Mouse (Mus musculus): ENCODE results near the gene Fgfr1op. TPM values are rescaled to one million over a fixed set of nuclear protein-coding genes. Genes with fewer than 3 reads are reported as not detected.
"Not testable (repeated sequence)": the region's sequence is repeated elsewhere in the genome, so short reads cannot be mapped to it uniquely, and the experiment has no call there.

Fgfr1op gene
- 31.4 and 32.0 TPM in 2 replicates for polyA plus RNA-seq (2015; fragmentation: Nextera tagmentation; extraction: Ambion mirVana)

DNA sequence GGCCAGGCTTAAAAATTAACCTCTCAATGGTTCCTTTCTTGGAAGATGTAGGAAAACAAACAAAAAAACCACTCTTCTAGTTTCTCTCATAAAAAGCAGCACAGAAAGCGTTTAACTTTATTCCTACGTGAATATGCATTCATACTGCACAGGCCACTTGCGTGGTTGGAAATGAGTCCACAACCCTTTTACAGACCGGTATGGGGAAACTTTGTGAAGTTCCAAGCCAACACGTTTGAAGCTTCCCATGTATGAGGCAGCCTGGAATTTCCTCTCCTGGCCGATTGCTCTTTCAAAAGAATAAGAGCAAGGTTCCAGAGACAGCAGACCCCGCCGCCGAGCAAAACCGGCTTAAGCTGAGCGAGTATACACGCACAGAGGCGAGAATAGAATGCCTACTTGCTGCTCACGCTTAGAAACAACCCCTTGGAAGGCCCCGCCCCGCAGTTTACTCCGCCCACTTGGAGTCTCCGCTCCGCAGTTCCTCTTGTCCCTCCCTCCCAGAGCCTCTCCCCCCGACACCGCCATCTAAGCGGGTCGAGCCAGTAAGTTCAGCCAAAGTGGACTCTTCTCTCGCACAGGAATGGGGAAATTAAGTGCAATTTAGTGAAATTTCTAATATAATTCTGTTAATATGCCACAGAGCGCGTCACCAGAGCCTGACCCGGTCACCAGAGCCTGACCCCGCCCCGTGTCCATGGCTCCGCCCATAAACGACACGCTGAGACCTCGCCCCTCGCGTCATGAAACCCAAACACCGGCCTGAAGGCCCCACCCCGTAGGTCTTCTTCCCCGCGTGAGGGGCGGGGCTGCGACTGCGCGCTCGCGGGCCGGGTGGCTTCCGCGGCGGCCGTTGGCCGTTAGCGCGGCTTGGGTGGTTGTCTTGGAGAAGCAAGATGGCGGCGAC lies at the start of gene Fgfr1op:
Gene Fgfr1op, plus strand, starts transcription at position 801 of the 907 bp plus-strand sequence.
- ATAC-seq, result peak; percentile 98
- H3K27ac ChIP-seq (ENCODE audit: low read depth, low read length); H3K9me3 ChIP-seq (ENCODE audit: control insufficient read depth, low read length); H3K36me3 ChIP-seq (ENCODE audit: control insufficient read depth, insufficient read depth, low read length); H3K4me1 ChIP-seq (ENCODE audit: control insufficient read depth, insufficient read depth, low read depth, low read length); H3K27me3 ChIP-seq (replicated peaks; ENCODE audit: control insufficient read depth, insufficient read depth, low read length): not testable (repeated sequence)
- Histone ChIP-seq H3K4me3 (ENCODE audit: low read length) (peak within 1 kb of the TSS; percentile 43), H3K4me2 (ENCODE audit: low read length) (peak within 1 kb of the TSS; percentile 43), H3K9ac (ENCODE audit: low read depth, low read length) (peak within 1 kb of the TSS; percentile 49)
- under 1% methylated on average over 12 of the region's 55 CpGs for WGBS

DNA sequence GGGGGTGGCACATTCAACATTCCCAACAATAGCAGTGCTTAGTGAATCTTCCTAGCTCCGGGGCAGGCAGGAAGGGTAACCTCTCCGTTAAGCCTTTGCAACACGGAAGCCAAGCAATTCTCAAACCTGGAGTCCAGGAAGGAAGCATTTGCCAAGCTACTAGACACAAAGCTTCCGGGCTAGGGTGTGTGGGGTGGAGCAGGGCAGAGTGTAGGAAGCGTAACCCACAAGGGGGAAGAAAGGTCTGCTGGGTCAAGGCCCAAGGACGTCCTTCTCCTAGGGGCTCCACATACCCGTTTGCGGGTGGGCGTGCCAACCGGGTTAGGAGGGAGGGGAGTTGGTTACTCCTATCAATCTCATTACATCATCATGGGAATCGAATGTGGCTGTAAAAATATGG lies 48.9 kb upstream of the Fgfr1op start:
- 75% methylated on average over 6 of the region's 11 CpGs for WGBS
- not testable (repeated sequence) for H3K4me3 ChIP-seq (ENCODE audit: low read length); ATAC-seq; H3K9ac ChIP-seq (ENCODE audit: low read depth, low read length); H3K9me3 ChIP-seq (ENCODE audit: control insufficient read depth, low read length); H3K4me2 ChIP-seq (ENCODE audit: low read length); H3K36me3 ChIP-seq (ENCODE audit: control insufficient read depth, insufficient read depth, low read length); H3K4me1 ChIP-seq (ENCODE audit: control insufficient read depth, insufficient read depth, low read depth, low read length); H3K27me3 ChIP-seq (replicated peaks; ENCODE audit: control insufficient read depth, insufficient read depth, low read length); H3K27ac ChIP-seq (ENCODE audit: low read depth, low read length)

DNA sequence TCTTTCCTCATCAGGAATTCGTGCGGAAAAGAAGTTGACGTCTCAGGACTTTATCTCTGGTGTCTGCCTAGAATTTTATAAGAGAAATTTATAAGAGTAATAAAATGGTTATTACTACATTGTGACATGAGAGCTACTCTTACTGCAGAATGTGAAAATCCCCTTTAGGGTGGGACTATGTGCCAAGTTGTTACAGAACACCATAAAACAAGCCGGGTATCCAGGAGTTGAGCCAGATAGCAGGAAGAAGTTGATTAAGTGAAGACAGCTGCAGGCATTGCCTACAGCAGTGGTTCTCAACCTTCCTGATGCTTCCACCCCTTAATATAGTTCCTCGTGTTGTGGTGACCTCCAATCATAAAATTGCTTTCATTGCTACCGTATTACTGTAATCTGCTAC lies 48.4 kb upstream of the Fgfr1op start:
- WGBS, result no CpG with 5 or more reads among the region's 6 CpGs
- H3K27ac ChIP-seq (ENCODE audit: low read depth, low read length); H3K36me3 ChIP-seq (ENCODE audit: control insufficient read depth, insufficient read depth, low read length); H3K4me3 ChIP-seq (ENCODE audit: low read length); ATAC-seq; H3K9ac ChIP-seq (ENCODE audit: low read depth, low read length); H3K4me2 ChIP-seq (ENCODE audit: low read length); H3K4me1 ChIP-seq (ENCODE audit: control insufficient read depth, insufficient read depth, low read depth, low read length); H3K9me3 ChIP-seq (ENCODE audit: control insufficient read depth, low read length); H3K27me3 ChIP-seq (replicated peaks; ENCODE audit: control insufficient read depth, insufficient read depth, low read length): not testable (repeated sequence)

DNA sequence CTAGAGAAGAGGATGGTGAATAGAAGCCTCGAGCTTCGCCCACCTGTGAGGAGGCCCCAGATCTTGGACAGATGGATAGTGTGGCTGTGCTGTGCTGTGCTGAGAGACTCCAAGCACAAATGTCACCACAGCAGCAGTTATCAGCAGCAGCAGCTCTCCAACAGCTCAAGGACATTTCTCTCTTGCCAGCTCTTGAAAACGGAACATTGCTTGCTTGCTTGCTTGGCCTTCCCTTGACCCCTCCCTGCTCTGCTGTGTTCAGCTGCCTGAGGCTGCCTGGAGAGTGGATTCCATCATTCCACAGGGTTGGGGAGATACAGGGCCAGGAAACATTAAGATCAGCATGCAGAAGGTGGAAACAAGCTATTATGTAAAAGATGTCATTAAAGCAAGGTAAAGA lies 42.3 kb upstream of the Fgfr1op start:
- H3K27me3 ChIP-seq (replicated peaks; ENCODE audit: control insufficient read depth, insufficient read depth, low read length); H3K4me2 ChIP-seq (ENCODE audit: low read length); H3K36me3 ChIP-seq (ENCODE audit: control insufficient read depth, insufficient read depth, low read length); H3K9me3 ChIP-seq (ENCODE audit: control insufficient read depth, low read length); H3K4me3 ChIP-seq (ENCODE audit: low read length); H3K4me1 ChIP-seq (ENCODE audit: control insufficient read depth, insufficient read depth, low read depth, low read length); H3K9ac ChIP-seq (ENCODE audit: low read depth, low read length); ATAC-seq; H3K27ac ChIP-seq (ENCODE audit: low read depth, low read length): not testable (repeated sequence)
- no CpG with 5 or more reads among the region's 3 CpGs for WGBS

DNA sequence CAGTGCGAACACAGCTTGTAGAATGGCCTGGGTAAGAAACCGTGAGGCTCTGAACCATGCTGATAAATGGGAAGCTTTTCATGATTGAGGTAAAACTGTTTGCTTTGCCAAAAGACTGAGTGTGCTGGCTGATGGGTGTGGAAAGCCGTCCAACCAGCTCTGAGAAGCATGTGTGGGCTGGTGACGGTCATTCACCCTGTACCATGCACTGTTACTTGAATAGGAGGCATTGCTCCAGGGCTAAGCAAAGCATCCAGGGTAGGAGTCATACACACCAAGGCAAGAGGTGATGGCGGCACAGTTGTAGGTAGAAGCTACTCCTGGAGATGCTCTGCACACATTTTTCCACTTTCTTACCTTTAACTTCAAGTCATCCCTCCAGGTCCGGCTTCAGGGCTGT lies 40.7 kb upstream of the Fgfr1op start:
- H3K4me3 ChIP-seq (ENCODE audit: low read length); H3K27me3 ChIP-seq (replicated peaks; ENCODE audit: control insufficient read depth, insufficient read depth, low read length); H3K4me1 ChIP-seq (ENCODE audit: control insufficient read depth, insufficient read depth, low read depth, low read length); H3K9ac ChIP-seq (ENCODE audit: low read depth, low read length); H3K36me3 ChIP-seq (ENCODE audit: control insufficient read depth, insufficient read depth, low read length); ATAC-seq; H3K4me2 ChIP-seq (ENCODE audit: low read length); H3K9me3 ChIP-seq (ENCODE audit: control insufficient read depth, low read length); H3K27ac ChIP-seq (ENCODE audit: low read depth, low read length): not testable (repeated sequence)
- WGBS, result no CpG with 5 or more reads among the region's 6 CpGs

DNA sequence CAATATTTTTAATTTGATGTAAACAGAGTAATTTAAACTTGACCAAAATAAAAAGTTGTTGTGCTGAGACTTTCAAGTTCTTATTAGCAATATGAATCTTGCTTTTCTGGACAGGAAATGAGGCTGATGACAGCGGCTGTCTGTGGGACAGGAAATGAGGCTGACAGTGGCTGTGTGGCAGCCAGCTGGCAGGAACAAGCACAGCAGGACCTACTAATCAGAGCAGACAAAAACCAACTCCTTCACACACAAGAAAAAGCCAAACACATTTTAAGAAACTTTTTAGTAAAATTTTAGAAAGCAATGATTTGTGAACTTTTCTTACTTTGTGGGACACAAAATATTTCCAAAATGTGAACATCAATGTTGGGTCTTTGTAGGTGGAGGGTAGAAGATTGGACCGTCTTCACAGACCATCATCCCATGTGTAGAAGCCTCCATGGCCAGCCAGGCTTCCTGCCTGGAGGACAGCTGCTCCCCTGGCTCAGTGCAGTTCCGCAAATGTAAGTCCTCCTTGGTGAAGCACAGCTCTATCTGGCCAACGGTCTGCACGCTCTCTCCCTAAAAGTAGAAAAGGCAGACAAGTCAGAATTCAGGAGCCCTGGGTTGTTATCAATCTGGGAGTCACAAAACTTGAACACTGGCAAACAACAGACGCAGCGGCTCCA lies 36.8 kb upstream of the Fgfr1op start:
- H3K4me3 ChIP-seq (ENCODE audit: low read length); H3K4me2 ChIP-seq (ENCODE audit: low read length); H3K9ac ChIP-seq (ENCODE audit: low read depth, low read length); H3K27ac ChIP-seq (ENCODE audit: low read depth, low read length); H3K36me3 ChIP-seq (ENCODE audit: control insufficient read depth, insufficient read depth, low read length); H3K9me3 ChIP-seq (ENCODE audit: control insufficient read depth, low read length); H3K4me1 ChIP-seq (ENCODE audit: control insufficient read depth, insufficient read depth, low read depth, low read length); H3K27me3 ChIP-seq (replicated peaks; ENCODE audit: control insufficient read depth, insufficient read depth, low read length): not testable (repeated sequence)
- 0 out of 2 replicates have a peak, but pooled peaks have one; percentile 51 for ATAC-seq
- no CpG with 5 or more reads among the region's 7 CpGs for WGBS

DNA sequence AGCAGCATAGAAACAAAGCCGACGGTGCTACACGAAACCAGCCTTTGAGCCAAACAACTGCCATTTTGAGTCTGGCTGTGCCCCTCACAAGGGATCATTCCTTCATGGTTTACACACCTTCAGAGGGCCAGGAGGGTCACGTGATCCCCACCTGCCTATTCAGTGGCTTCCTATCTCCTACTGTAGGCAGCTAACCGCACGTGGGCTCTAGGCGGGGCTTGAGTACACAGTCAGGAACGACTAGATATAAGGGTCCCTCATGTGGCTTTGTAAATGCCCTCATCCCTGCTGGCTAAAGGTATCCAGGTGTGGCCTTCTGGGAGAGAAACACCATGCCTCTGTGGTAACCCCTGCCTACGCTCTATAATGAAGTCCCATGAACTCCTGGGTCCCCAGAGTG lies 35.7 kb upstream of the Fgfr1op start:
- H3K4me2 ChIP-seq (ENCODE audit: low read length); H3K9me3 ChIP-seq (ENCODE audit: control insufficient read depth, low read length); H3K9ac ChIP-seq (ENCODE audit: low read depth, low read length); H3K4me3 ChIP-seq (ENCODE audit: low read length); H3K4me1 ChIP-seq (ENCODE audit: control insufficient read depth, insufficient read depth, low read depth, low read length); H3K27ac ChIP-seq (ENCODE audit: low read depth, low read length); H3K36me3 ChIP-seq (ENCODE audit: control insufficient read depth, insufficient read depth, low read length); H3K27me3 ChIP-seq (replicated peaks; ENCODE audit: control insufficient read depth, insufficient read depth, low read length); ATAC-seq: not testable (repeated sequence)
- WGBS, result 80% methylated on average over 9 of the region's 9 CpGs

DNA sequence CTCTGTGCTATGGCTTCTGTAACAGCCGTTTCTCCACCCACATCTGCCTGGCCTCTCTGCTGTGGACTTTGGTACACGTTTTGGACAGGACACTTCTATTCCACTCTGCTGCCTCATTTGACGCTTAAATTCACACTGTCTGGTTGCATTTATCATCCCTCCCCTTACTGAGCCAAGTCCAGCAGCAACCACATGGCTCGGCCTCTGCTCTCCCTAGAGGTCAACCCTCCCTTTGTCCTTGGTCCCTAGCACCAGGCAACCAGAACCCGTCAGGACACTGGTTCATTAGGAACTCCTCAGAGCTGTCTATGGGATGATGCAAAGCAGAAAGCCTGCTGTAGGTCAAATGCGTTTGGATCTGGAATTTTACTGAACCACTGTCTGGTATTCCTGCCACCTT lies 34.5 kb upstream of the Fgfr1op start:
- no CpG with 5 or more reads among the region's 6 CpGs for WGBS

DNA sequence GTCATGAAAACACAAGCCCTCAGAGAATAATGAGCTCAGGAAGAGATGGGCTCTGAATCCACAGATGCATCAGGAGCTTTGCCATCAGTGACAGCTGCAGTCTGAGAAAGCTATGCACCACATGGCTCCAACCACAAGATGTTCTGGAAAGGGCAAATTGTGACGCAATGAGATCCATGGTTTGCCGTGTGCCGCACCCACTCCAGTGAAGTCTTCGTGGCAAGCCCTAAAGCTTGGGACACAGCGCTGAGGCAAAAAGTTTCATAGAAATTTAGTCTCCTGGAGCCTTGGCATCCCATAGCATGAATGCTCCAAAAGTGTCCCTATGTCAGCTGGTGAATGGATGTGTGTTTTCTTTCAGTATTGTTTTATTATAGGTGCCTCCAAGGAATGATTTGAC lies 27.2 kb upstream of the Fgfr1op start:
- H3K27ac ChIP-seq (ENCODE audit: low read depth, low read length); H3K9me3 ChIP-seq (ENCODE audit: control insufficient read depth, low read length); H3K4me3 ChIP-seq (ENCODE audit: low read length); H3K27me3 ChIP-seq (replicated peaks; ENCODE audit: control insufficient read depth, insufficient read depth, low read length); H3K9ac ChIP-seq (ENCODE audit: low read depth, low read length); H3K36me3 ChIP-seq (ENCODE audit: control insufficient read depth, insufficient read depth, low read length); ATAC-seq; H3K4me1 ChIP-seq (ENCODE audit: control insufficient read depth, insufficient read depth, low read depth, low read length); H3K4me2 ChIP-seq (ENCODE audit: low read length): not testable (repeated sequence)
- 89% methylated on average over 5 of the region's 5 CpGs for WGBS

More for the DNA sequence above, 34.5 kb upstream of the Fgfr1op start:
- not testable (repeated sequence) for H3K27ac ChIP-seq (ENCODE audit: low read depth, low read length); H3K4me3 ChIP-seq (ENCODE audit: low read length); H3K4me2 ChIP-seq (ENCODE audit: low read length); H3K9ac ChIP-seq (ENCODE audit: low read depth, low read length); H3K9me3 ChIP-seq (ENCODE audit: control insufficient read depth, low read length); H3K27me3 ChIP-seq (replicated peaks; ENCODE audit: control insufficient read depth, insufficient read depth, low read length); H3K4me1 ChIP-seq (ENCODE audit: control insufficient read depth, insufficient read depth, low read depth, low read length); H3K36me3 ChIP-seq (ENCODE audit: control insufficient read depth, insufficient read depth, low read length)
- ATAC-seq, result peak; percentile 50; the same call in 1 of the 2 replicates

All from hindbrain, embryonic 16.5 days (tissue).